Mouse (Mus musculus) E14TG2a.4 (cell line): ENCODE measurements around the gene Ccdc88c.

Source experiments
- CTCF ChIP-seq: conservative IDR thresholded peaks from 2 replicates; pipeline ENCODE4 v1.5.1; 2014; ENCODE audit warnings: low read length
- POU5F1 ChIP-seq: IDR thresholded peaks from 2 replicates; pipeline ENCODE4 v1.6.1; 2014; ENCODE audit warnings: low read length, borderline replicate concordance

GRCm38 (mm10) chr12:100873612-100874011 lies 155.2 kb downstream of the Ccdc88c start:
- TF ChIP-seq CTCF: no peak
- no peak for TF ChIP-seq POU5F1
